Mouse (Mus musculus) myocyte (in vitro differentiated cells): ENCODE measurements around the gene Zkscan8.

Source experiments
- CEBPB ChIP-seq: IDR thresholded peaks from 2 replicates; pipeline ENCODE4 v1.6.1; 2011; ENCODE audit warnings: mild to moderate bottlenecking, moderate library complexity; ENCODE audit not compliant: poor library complexity, insufficient read depth, severe bottlenecking
- E2F4 ChIP-seq: IDR thresholded peaks from one replicate; pipeline ENCODE4 v1.6.1; 2011; ENCODE audit warnings: mild to moderate bottlenecking, control low read depth, moderate library complexity; ENCODE audit not compliant: insufficient read depth
- MAX ChIP-seq: IDR thresholded peaks from one replicate; pipeline ENCODE4 v1.6.1; 2011; ENCODE audit warnings: low read depth, mild to moderate bottlenecking, control low read depth
- MYOD1 ChIP-seq, 3 experiments: IDR thresholded peaks; one replicate each; pipeline ENCODE4 v1.6.1; 2011; ENCODE audit warnings: control low read depth in 2 of 3, low read depth in 2 of 3, mild to moderate bottlenecking in 2 of 3, moderate library complexity in 1 of 3; ENCODE audit not compliant: insufficient read length in 2 of 3, control insufficient read depth in 1 of 3
- MYOG ChIP-seq, 3 experiments: IDR thresholded peaks; one replicate each; pipeline ENCODE4 v1.6.1; 2011; ENCODE audit warnings: control low read depth in 2 of 3, low read depth in 2 of 3, mild to moderate bottlenecking in 2 of 3; ENCODE audit not compliant: insufficient read length in 2 of 3, control insufficient read depth in 1 of 3, insufficient read depth in 1 of 3
- POLR2A ChIP-seq: IDR thresholded peaks from one replicate; pipeline ENCODE4 v1.6.1; 2011; ENCODE audit warnings: low read depth, mild to moderate bottlenecking, control low read depth, moderate library complexity; ENCODE audit not compliant: insufficient read length
- POLR2AphosphoS2 ChIP-seq: IDR thresholded peaks from one replicate; pipeline ENCODE4 v1.6.1; 2011; ENCODE audit warnings: low read depth, control low read depth; ENCODE audit not compliant: insufficient read length
- REST ChIP-seq: IDR thresholded peaks from one replicate; pipeline ENCODE4 v1.6.1; 2011; ENCODE audit warnings: mild to moderate bottlenecking, control low read depth, moderate library complexity; ENCODE audit not compliant: insufficient read depth, insufficient read length
- TCF12 ChIP-seq: IDR thresholded peaks from one replicate; pipeline ENCODE4 v1.6.1; 2011; ENCODE audit warnings: mild to moderate bottlenecking, control low read depth; ENCODE audit not compliant: poor library complexity, insufficient read depth, severe bottlenecking
- USF1 ChIP-seq: IDR thresholded peaks from one replicate; pipeline ENCODE4 v1.6.1; 2011; ENCODE audit warnings: low read depth, mild to moderate bottlenecking, control low read depth, moderate library complexity

GRCm38 (mm10) chr13:21550416-21551110 lies 19.6 kb upstream of the Zkscan8 start:
- no peak for TF ChIP-seq E2F4
- TF ChIP-seq USF1: no peak
- TF ChIP-seq POLR2A: no peak
- no peak for TF ChIP-seq CEBPB
- TF ChIP-seq MAX: no peak
- no peak for TF ChIP-seq TCF12
- TF ChIP-seq POLR2AphosphoS2: no peak
- TF ChIP-seq MYOG (IDR thresholded peaks at IDR 0.05; ENCODE audit: control insufficient read depth in 1 of 3, insufficient read depth in 1 of 3, insufficient read length in 2 of 3, low read depth in 2 of 3): no peak
- TF ChIP-seq MYOD1 (IDR thresholded peaks at IDR 0.05; ENCODE audit: control insufficient read depth in 1 of 3, insufficient read length in 2 of 3, low read depth in 2 of 3): no peak
- no peak for TF ChIP-seq REST
